Mouse (Mus musculus) kidney, adult 9 months (tissue): ENCODE data around the gene Ddx31.

Experiments
- DNase-seq: peaks from one replicate; pipeline ENCODE4 v3.0.0; 2022

Gene Ddx31

GRCm38 (mm10) chr2:28840222-28840951, at the start of gene Ddx31, which contains the start of gene Gtf3c4:
TSS of gene Ddx31 (plus strand) at chr2:28840406.
TSS of gene Gtf3c4 (minus strand) at chr2:28840360.
- DNase-seq: peak; percentile 93

- DNase-seq: peak; percentile 17
These were observed 47.1 kb upstream of the Ddx31 start for GRCm38 (mm10) chr2:28792931-28793610.

- no peak for DNase-seq
These were observed 45.6 kb upstream of the Ddx31 start for GRCm38 (mm10) chr2:28794623-28795022.

GRCm38 (mm10) chr2:28796298-28796697, 43.9 kb upstream of the Ddx31 start:
- no peak for DNase-seq

- DNase-seq: no peak
These were observed 42.6 kb upstream of the Ddx31 start for GRCm38 (mm10) chr2:28797490-28798106.

- no peak for DNase-seq
These were observed 41.8 kb upstream of the Ddx31 start for GRCm38 (mm10) chr2:28798390-28798789.

- DNase-seq: no peak
These were observed 40.6 kb upstream of the Ddx31 start for GRCm38 (mm10) chr2:28799575-28799974.

- DNase-seq: no peak
These were observed 36.8 kb upstream of the Ddx31 start for GRCm38 (mm10) chr2:28803406-28803805.

- no peak for DNase-seq
These were observed 31.4 kb upstream of the Ddx31 start for GRCm38 (mm10) chr2:28808841-28809240.

GRCm38 (mm10) chr2:28810260-28811013, 29.8 kb upstream of the Ddx31 start:
- DNase-seq: no peak

GRCm38 (mm10) chr2:28818866-28819265, 21.3 kb upstream of the Ddx31 start:
- DNase-seq: peak; percentile 16

- peak; percentile 39 for DNase-seq
These were observed 10.9 kb upstream of the Ddx31 start for GRCm38 (mm10) chr2:28829265-28829664.

- DNase-seq: no peak
These were observed 3.8 kb upstream of the Ddx31 start for GRCm38 (mm10) chr2:28836181-28836940.

GRCm38 (mm10) chr2:28839501-28840221, 545 bp upstream of the Ddx31 start:
- DNase-seq: peak; percentile 11

GRCm38 (mm10) chr2:28842042-28842441, 1.8 kb downstream of the Ddx31 start:
- DNase-seq: no peak

- DNase-seq: no peak
These were observed 8.7 kb downstream of the Ddx31 start for GRCm38 (mm10) chr2:28848879-28849278.

- DNase-seq: no peak
These were observed 12.4 kb downstream of the Ddx31 start for GRCm38 (mm10) chr2:28852594-28852993.

- no peak for DNase-seq
These were observed 15.6 kb downstream of the Ddx31 start for GRCm38 (mm10) chr2:28855773-28856172.

- no peak for DNase-seq
These were observed 19.1 kb downstream of the Ddx31 start for GRCm38 (mm10) chr2:28859303-28859702.

GRCm38 (mm10) chr2:28860678-28861423, 20.6 kb downstream of the Ddx31 start:
- no peak for DNase-seq

- no peak for DNase-seq
These were observed 23.7 kb downstream of the Ddx31 start for GRCm38 (mm10) chr2:28863857-28864256.
